Mouse (Mus musculus) ovary, adult 2 months (tissue): ENCODE data around the gene Pik3r6. TPM values are rescaled to one million over a fixed set of nuclear protein-coding genes. Genes with fewer than 3 reads are reported as not detected.

Experiments used
- polyA plus RNA-seq: library from polyadenylated mRNA; depleted of rRNA; stranded (reverse); fragments of >200 nt; gene quantifications from 2 replicates; pipeline ENCODE4 v1.2.3, GENCODE M21; 2012; rRNA removed

The Pik3r6 gene
- polyA plus RNA-seq, result 4.9 and 5.5 TPM in 2 replicates

DNA sequence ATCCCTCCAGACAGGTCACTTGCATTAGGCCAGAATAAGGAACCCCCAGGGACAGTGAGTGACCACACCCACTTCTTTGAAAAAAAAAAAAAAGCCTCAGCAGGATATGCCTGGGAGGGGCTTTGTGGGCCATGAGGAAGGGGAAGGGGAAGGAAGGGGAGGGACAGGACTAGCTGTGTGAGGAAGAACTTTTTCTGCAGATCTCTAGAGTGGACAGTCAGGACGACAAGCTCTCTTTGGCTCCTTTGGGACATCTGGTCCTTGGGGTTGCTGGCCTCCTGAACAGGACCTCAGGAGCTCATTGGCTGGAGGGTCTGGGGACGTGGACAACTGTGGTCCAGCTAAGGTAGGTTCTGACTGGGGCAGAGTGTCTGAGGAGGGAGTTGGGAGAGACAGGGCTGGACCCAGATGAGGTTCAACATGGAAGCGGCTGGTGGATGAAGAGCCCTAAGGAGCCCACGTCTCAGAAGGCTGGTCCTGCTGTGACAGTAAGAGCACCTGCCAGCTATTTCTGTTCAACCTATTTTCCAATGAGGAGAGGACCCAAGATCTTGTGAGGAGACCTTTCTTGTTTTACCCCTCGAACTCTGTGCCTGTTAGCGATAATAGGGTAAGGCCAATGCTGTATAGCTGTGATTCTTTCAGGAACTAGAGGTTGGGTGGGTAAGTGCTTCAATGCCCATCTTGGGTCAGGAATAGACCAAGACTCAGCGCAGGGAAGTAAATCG is at the start of gene Pik3r6:
Gene Pik3r6 (plus strand): TSS at position 118 of the 728 bp plus-strand sequence.

DNA sequence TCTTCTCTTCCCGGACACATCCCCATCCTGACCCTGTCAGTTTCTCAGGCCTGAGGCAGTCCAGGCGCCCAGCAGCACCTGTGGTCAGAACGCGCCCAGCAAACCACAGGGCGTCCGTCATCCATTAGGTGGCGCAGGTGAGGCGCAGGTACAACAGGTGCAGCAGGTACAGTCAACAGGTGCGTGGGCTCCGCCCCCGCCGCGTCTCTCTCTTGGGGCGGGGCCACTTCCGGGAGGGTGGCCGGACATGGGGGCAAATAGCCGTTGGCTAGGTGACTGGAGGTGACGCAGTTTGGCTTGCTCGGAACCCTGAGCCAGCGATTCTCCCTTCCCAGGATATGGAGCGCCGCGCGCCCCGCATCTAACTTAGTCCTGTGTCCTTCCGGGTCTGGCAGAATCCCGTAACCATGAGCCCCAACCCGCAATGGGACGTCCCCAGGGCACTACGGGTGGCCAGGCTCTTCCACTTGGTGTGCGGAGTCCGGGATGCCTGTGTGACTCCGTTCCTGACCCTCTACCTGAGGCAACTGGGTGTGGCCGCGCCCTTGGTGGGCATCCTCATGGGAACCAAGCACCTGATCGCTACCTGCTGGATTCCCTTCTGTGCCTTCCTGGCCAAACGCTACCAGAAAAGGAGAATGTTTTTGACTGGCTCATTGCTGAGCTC is 53.2 kb downstream of the Pik3r6 start, which contains the start of gene Mfsd6l:
Gene Mfsd6l (plus strand): TSS at position 269 of the 667 bp plus-strand sequence.

DNA sequence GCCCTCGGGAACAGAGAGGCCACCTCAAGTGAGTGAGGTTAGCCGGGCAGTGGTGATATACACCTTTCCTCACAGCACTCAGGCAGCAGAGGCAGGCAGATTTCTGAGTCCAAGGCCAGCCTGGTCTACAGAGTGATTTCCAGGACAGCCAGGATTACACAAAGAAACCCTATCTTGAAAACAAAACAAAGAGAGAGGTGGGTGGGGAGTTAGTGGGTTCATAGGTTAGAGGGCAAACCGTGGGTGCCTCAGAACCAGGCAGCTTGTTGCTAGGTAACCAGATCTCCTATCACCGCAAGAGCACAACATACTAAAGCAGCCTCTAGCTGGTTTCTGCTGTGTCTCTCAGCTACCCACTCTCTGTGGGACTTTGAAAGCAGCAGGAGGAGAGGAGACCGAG is 83.9 kb downstream of the Pik3r6 start, which contains the start of gene Ccdc42:
Gene Ccdc42 (plus strand): TSS at position 301 of the 400 bp plus-strand sequence.

Other genes starting within 250 kb of the Pik3r6 start
- 23.5 and 29.8 TPM in 2 replicates for gene Ntn1, start 102.2 kb upstream of the Pik3r6 start, polyA plus RNA-seq
- gene Pik3r5, start 70.9 kb upstream of the Pik3r6 start, polyA plus RNA-seq, result 3.1 and 3.9 TPM in 2 replicates
- gene Mfsd6l, start 53.2 kb downstream of the Pik3r6 start, polyA plus RNA-seq, result 3.6 and 4.0 TPM in 2 replicates
- 0.32 and 0.60 TPM in 2 replicates for gene Ccdc42, start 84.0 kb downstream of the Pik3r6 start, polyA plus RNA-seq
- gene Myh10, start 188.5 kb downstream of the Pik3r6 start, polyA plus RNA-seq, result 79.8 and 86.5 TPM in 2 replicates